Mouse (Mus musculus): ENCODE measurements around the gene Psmf1. TPM values are rescaled to one million over a fixed set of nuclear protein-coding genes. Genes with fewer than 3 reads are reported as not detected.

Gene Psmf1
- 30.3 and 33.7 TPM in 2 replicates for polyA plus RNA-seq (2012)

GRCm38 (mm10) chr2:151743845-151744244 lies at the start of gene Psmf1:
Gene Psmf1 (minus strand): TSS chr2:151744186.

GRCm38 (mm10) chr2:151701231-151702145 lies 42.5 kb downstream of the Psmf1 start, which contains the start of gene Tmem74b:
Gene Tmem74b (plus strand): TSS chr2:151702008.

GRCm38 (mm10) chr2:151668433-151668832 lies 75.6 kb downstream of the Psmf1 start, which contains the start of gene Rad21l:
Gene Rad21l (minus strand): TSS chr2:151668533.

Other genes with a start within 250 kb of the Psmf1 start
- gene Fkbp1a, start 201.7 kb downstream of the Psmf1 start, polyA plus RNA-seq (2012) = 144 TPM in 2 replicates
- not detected in 2 replicates for gene Sdcbp2, start 171.6 kb downstream of the Psmf1 start, polyA plus RNA-seq (2012)
- gene Snph, start 111.6 kb downstream of the Psmf1 start, polyA plus RNA-seq (2012) = not detected in 2 replicates
- gene Rad21l, start 75.7 kb downstream of the Psmf1 start, polyA plus RNA-seq (2012) = not detected in 2 replicates
- gene Tmem74b, start 42.2 kb downstream of the Psmf1 start, polyA plus RNA-seq (2012) = not detected in 2 replicates
- not detected in 2 replicates for gene Rspo4, start 98.7 kb upstream of the Psmf1 start, polyA plus RNA-seq (2012)
- gene Angpt4, start 167.0 kb upstream of the Psmf1 start, polyA plus RNA-seq (2012) = not detected in 2 replicates
- gene Fam110a, start 236.0 kb upstream of the Psmf1 start, polyA plus RNA-seq (2012) = 79.6 and 85.5 TPM in 2 replicates

All from megakaryocyte-erythroid progenitor cell, adult 5 weeks (primary cell).